Mouse (Mus musculus) thymus, postnatal 25 days (tissue): ENCODE results near the gene Arhgef10l.
A peak's percentile ranks its signal among the peaks of the same experiment; 100 is the strongest.

ENCODE experiments used
- DNase-seq: peaks from one replicate; pipeline ENCODE4 v3.0.0; 2022

Gene Arhgef10l

DNA sequence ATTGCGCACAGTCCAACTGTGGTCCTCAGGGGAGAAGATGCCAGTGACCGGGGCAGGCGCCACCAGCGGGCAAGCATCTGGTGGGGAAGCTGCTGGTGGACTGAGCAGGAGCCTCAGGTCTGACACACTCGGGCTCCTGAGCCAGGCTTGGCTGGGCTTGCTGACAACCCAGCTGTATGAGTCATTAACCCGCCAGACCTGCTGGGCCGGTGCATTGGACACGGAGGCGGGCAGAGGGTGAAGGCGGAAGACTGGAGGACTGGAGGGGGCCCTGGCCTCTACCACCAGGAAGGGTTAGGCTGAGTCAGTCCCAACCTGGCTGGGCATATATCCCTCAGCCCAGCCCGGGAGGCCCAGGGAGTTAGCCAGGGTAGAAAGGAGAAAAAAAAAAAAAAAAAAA, at the start of gene Arhgef10l:
Gene Arhgef10l (minus strand): TSS at position 253 of the 400 bp plus-strand sequence.
- DNase-seq = no peak

- DNase-seq = no peak
Observed at GRCm38 (mm10) chr4:140714586-140714985, 48.8 kb upstream of the Arhgef10l start.

DNA sequence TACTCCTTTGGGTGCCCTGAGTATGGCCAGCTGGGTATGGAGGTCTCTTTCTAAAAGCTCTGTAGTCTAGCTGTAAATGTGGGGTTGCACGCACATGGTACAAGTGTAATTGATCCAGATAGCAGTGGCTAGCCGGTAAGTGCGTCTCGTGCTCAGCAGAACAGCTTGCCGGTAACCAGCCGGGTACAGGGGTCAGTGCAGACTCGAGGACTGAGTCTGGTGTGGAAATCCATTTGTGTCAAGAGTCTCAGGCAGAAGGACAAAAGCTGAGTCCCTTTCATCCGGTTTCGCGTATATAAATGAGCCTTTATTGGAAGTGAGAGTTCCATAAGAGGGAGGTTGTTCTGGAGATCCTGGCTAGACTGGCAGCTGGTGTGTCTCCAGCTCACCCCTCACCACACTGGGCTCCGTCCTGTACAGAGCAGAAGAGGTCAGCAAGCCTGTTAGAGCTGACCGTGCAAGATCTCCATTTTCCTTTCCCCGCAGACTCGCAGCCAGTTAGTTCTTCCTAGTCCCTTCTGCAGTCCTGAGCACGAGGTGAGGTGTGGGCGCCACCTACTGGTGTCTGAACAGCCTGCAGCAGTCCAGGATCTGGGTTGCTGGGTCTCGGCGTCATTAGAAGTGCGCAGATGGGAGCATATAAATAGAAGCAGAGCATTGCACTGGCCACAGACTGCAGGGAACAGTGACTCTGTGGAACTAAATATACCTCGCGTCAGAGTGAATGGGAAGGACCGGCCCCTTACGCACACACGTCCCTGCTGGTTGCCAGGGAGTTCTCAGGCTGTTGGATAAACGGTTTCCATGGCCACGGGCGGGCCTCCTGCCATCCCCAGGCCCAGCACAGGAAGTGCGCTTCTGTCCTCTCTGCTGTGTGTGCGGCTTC, 47.9 kb upstream of the Arhgef10l start:
- DNase-seq = peak; percentile 83

DNA sequence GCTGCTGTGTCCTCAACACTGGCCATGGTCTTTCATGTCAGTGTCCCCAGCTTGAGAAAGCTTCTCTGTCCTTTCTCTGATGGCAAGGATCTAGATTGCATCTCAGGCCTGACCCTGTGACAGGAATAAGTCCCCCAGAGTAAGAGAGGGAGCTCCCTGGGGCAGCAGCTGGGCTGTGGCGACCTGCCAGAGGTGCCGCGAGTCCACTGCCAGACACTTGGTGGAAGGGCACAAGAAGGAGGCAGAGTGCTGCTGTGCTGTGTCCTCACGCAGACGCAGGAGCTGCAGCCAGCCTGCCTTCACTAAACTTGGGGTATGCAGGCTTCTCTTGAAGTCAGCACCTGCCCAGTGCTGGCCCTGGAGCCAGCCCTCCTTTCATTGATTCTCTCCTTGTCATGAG, 45.5 kb upstream of the Arhgef10l start:
- DNase-seq = no peak

- no peak for DNase-seq
Observed at GRCm38 (mm10) chr4:140710781-140711180, 45.0 kb upstream of the Arhgef10l start.

DNA sequence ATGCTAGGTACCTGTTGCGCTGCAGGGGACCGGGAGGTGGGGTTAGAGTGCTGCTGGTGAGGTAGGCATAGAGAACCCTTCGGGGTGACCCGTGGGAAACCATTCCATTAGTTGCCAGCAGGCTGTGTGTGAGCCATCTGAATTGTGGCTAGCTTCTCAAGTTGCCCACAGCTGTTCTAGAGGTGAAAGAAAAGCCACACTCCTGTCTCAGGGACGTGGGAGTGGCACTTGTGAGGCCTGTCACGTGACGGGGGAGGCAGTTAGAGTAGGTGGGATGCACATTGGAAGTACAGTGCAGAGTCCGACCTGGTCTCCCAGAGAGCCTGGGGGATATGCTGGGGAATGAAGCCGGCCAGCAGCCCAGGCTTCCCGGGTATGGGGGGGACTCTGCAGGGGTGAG, 43.8 kb upstream of the Arhgef10l start:
- no peak for DNase-seq

DNA sequence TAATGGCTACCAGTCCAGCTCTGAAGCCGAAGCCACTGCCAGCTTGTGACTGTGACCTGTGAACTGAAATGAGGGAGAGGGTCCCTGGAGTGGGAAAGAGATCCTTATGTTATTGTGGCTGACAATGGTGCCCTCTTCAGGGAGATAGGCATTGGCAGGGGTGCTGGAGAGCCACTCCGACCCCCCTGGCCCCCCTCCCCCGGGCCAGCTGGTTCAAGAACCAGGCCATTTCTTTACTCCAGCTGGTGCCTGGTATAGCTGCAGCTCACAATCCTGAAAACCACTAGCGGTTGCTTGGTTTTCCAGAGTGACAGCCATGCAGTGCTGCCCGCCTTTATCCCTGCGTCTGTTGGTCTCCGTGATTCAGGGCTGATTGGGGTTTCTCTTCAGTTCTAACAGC, 43.3 kb upstream of the Arhgef10l start:
- DNase-seq = no peak

- no peak for DNase-seq
Observed at GRCm38 (mm10) chr4:140708297-140708927, 42.6 kb upstream of the Arhgef10l start.

- DNase-seq = no peak
Observed at GRCm38 (mm10) chr4:140707615-140708014, 41.8 kb upstream of the Arhgef10l start.

- no peak for DNase-seq
Observed at GRCm38 (mm10) chr4:140704166-140704565, 38.4 kb upstream of the Arhgef10l start.

- DNase-seq = no peak
Observed at GRCm38 (mm10) chr4:140703636-140704035, 37.8 kb upstream of the Arhgef10l start.

GRCm38 (mm10) chr4:140702611-140703327, 37.0 kb upstream of the Arhgef10l start:
- DNase-seq = peak; percentile 90

- DNase-seq = peak; percentile 72
Observed at GRCm38 (mm10) chr4:140701716-140702561, 36.1 kb upstream of the Arhgef10l start.

DNA sequence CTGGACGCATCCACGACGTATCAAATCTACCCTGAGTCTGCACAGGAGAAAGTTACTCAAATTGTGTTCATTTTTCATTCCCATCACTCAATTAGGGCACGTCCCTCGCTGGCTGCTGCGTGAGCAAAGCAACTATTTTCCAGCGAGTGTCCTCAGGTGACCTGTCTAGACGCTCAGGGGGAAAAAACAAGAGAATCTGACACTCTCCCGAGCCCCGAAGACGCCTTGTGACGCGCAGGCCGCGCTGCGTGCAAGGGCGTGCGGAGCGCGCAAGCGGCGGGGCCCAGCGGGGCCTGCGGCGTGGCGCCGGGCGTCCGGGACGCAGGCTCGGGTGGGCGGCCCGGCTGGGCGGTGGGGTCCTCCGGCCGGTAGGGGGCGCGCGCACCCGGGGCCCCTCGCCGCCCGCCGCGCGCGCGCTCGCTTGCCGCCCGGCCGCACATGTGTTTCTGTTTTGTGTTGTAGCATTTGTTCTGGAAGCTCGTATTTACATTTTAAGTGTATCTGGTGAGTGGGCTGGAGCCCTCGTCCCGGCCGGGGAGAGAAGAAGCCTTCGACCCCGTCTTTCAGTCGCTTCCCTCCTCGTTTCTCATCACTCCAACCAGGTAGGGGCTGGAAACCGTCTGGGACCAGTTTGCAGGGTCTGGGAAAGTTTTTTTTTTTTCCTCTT, 35.4 kb upstream of the Arhgef10l start:
- peak; percentile 85 for DNase-seq

GRCm38 (mm10) chr4:140700269-140701018, 34.6 kb upstream of the Arhgef10l start, which contains the start of gene Rcc2:
TSS of gene Rcc2 (plus strand) at chr4:140700541.
- DNase-seq = peak; percentile 35

- DNase-seq = peak; percentile 64
Observed at GRCm38 (mm10) chr4:140699441-140700127, 33.8 kb upstream of the Arhgef10l start.

- DNase-seq = no peak
Observed at GRCm38 (mm10) chr4:140695675-140696585, 30.1 kb upstream of the Arhgef10l start.

DNA sequence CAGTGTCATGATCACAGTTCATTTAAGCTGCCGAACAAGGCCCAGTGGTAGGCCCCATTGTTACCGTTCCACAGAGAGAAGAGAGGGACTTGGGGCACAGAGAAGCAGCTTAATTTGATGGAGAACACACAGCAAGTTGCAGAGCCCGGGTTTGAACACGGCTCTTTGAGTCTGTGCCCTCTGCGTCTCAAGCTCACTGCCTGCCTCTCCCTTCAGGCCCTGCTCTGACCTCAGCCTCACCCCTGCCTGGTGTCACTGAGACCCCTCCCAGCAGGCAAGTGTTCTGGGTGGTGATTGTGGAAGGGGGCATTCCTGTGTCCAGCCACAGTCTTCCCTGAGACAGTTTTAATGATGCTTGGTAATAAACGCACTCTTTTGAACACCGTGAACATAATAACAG, 29.3 kb upstream of the Arhgef10l start:
- no peak for DNase-seq

GRCm38 (mm10) chr4:140694551-140695060, 28.8 kb upstream of the Arhgef10l start:
- no peak for DNase-seq
